Mouse (Mus musculus) midbrain, embryonic 16.5 days (tissue): ENCODE results near the gene Rhobtb1. TPM values are rescaled to one million over a fixed set of nuclear protein-coding genes. Genes with fewer than 3 reads are reported as not detected.

Source experiments
- ATAC-seq: fragments of 200-750 bp; cut with Nextera tagmentation; 2 replicates; pipeline ENCODE4 v1.8.0; 2017; ENCODE audit warnings: moderate TSS enrichment
- H3K27ac ChIP-seq: fragments of 300-500 bp; sonication (generic); 2 replicates; pipeline ENCODE4 v1.5.1; 2014; ENCODE audit warnings: mild to moderate bottlenecking, low read length, mixed read lengths
- H3K27me3 ChIP-seq: fragments of 300-500 bp; sonication (generic); 2 replicates; pipeline ENCODE4 v1.6.1; 2014; ENCODE audit warnings: low read depth, low read length, mixed read lengths; ENCODE audit not compliant: control insufficient read depth, insufficient read depth
- H3K36me3 ChIP-seq: fragments of 300-500 bp; sonication (generic); 2 replicates; pipeline ENCODE4 v1.6.1; 2014; ENCODE audit warnings: mild to moderate bottlenecking, low read length, moderate library complexity, mixed read lengths; ENCODE audit not compliant: control insufficient read depth, insufficient read depth
- H3K4me1 ChIP-seq: fragments of 300-500 bp; sonication (generic); 2 replicates; pipeline ENCODE4 v1.6.1; 2014; ENCODE audit warnings: mild to moderate bottlenecking, low read length, mixed read lengths; ENCODE audit not compliant: control insufficient read depth, insufficient read depth
- H3K4me2 ChIP-seq: fragments of 300-500 bp; sonication (generic); 2 replicates; pipeline ENCODE4 v1.6.1; 2014; ENCODE audit warnings: mild to moderate bottlenecking, low read length, mixed read lengths
- H3K4me3 ChIP-seq: fragments of 300-500 bp; sonication (generic); 2 replicates; pipeline ENCODE4 v1.5.1; 2014; ENCODE audit warnings: low read depth, mild to moderate bottlenecking, low read length, moderate library complexity, mixed read lengths
- H3K9ac ChIP-seq: fragments of 300-500 bp; sonication (generic); 2 replicates; pipeline ENCODE4 v1.6.1; 2014; ENCODE audit warnings: low read depth, low read length, mixed read lengths
- H3K9me3 ChIP-seq: fragments of 300-500 bp; sonication (generic); replicated peaks from 2 replicates; pipeline ENCODE4 v1.6.1; 2014; ENCODE audit warnings: mild to moderate bottlenecking, low read length, mixed read lengths; ENCODE audit not compliant: control insufficient read depth, poor library complexity, severe bottlenecking
- WGBS: fragments of 180-500 bp; shearing (Covaris S2); extraction: QIAGEN DNeasy Blood & Tissue Kit; methylation state at CpG from one replicate; pipeline ENCODE4 v1.1.7; 2014; 5-methylcytosine and 5-hydroxymethylcytosine counted together
- polyA plus RNA-seq: library from polyadenylated mRNA; unstranded; fragments of >200 nt; fragmentation: Nextera tagmentation; extraction: Ambion mirVana; gene quantifications from 2 replicates; pipeline ENCODE4 v1.2.1, GENCODE M21; 2015

The Rhobtb1 gene
- polyA plus RNA-seq, 1 experiment from 2014 or later: 16.9 TPM

DNA sequence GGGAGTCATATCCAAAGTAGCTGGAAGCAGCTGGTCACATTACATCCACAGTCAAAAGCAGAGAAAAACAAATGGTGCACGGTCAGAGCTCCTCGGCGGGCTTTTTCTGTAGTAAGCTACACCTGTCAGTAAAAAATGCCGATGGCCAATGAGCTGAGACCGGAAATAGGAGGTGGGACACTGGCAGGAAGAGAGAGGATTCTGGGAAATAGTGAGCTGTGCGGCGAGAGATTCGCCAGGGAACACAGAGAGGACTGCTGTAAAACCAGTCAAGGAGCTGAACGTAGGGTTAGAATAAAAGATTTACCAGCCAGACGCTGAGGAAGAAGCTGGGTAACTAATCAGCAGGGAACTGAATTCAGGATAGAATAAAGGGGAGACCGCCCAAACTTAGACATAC, 167.3 kb downstream of the Rhobtb1 start:
- H3K9me3 ChIP-seq: 0 out of 2 replicates have a peak, but pooled peaks cover 5% of the 10 kb centered on the region
- WGBS: 89% methylated on average over 11 of the region's 11 CpGs

DNA sequence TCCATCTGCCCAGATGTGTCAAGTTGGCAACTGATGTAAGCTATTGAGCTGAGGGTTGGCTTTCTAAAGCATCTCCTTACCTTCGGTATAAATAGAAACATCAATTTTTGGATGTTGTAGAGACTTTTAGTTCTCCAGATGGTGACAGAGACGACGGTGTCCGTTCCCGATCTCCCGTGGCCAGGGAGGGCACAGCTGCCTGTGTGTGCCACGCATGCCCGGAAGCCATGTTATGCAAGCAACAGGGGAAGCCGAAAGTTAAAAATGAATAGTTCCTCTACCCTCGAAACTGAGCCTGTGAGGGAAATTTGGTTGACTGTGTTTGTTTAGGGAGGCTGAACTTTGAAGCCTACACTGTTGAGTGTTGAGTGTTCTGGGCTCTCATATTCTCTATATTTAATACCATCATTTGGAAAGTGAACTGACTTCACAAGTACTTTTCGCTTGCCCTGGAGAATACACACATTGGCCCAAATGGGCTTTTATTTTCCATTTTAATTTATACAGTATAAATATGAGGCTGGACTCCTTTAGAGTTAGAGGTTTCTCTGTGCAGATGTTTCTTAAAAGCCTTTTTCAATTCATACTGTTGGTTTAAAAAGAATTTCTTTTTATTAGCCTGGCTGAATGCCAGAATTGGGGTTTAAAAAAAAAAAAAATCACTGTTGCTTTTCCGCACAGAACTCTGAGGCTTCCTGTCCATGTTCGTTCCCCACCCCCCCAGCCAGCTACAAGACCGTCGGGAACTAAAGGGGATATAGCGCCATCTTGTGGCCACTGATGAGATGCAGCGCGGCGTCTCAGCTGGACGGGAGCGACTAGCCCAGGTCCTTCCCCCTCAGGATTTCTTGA, 169.7 kb downstream of the Rhobtb1 start:
- Histone ChIP-seq H3K4me1 (no peaks in the 10 kb centered on the region), H3K9me3 (0 out of 2 replicates have a peak, but pooled peaks cover 5% of the 10 kb centered on the region), H3K9ac (no peak overlapping the region), H3K27me3 (no peaks in the 10 kb centered on the region), H3K4me3 (no peak overlapping the region), H3K4me2 (peak overlapping the region; percentile 26), H3K36me3 (no peaks in the 10 kb centered on the region), H3K27ac (0 out of 2 replicates have a peak overlapping the region, but pooled peaks have one; percentile 32)
- peak; percentile 85; the same call in 1 of the 2 replicates for ATAC-seq
- 47% methylated on average over 21 of the region's 21 CpGs for WGBS

More for the DNA sequence above, 167.3 kb downstream of the Rhobtb1 start:
- Histone ChIP-seq H3K4me3 (no peak overlapping the region), H3K9ac (no peak overlapping the region), H3K27ac (no peak overlapping the region), H3K4me2 (no peak overlapping the region), H3K4me1 (no peaks in the 10 kb centered on the region), H3K27me3 (no peaks in the 10 kb centered on the region), H3K36me3 (no peaks in the 10 kb centered on the region)
- ATAC-seq: no peak

DNA sequence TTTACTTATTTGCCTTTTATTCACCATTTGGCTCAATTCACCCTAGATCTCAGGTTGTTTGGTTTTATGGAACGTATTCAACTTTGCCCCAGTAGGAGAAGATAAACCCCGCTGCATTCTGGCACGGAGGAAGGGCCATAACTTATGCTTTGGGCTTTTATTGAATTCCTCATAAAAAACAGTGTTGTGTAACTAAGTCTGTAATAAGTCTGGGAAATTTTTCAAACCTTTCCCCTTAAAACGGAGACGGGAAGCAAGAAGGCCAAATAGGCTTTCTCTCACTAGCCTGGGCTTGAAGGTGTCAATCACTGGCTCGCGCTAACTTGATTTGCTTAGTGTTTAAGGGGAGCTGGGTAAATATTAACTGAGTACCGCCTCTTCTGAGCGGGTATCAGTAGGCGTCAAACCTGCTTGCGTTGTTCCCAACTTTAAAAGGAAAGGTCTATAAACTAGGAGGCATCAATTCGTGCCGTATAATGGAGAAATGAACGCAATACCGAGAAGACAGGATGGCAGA, 170.3 kb downstream of the Rhobtb1 start:
- ATAC-seq: peak; percentile 22; the same call in 1 of the 2 replicates
- H3K9me3 ChIP-seq: 0 out of 2 replicates have a peak, but pooled peaks cover 5% of the 10 kb centered on the region
- H3K4me2 ChIP-seq: peak overlapping the region; percentile 26
- WGBS: 55% methylated on average over 15 of the region's 15 CpGs
- no peaks in the 10 kb centered on the region for H3K36me3 ChIP-seq
- H3K4me1 ChIP-seq: no peaks in the 10 kb centered on the region
- H3K27me3 ChIP-seq: no peaks in the 10 kb centered on the region
- no peak overlapping the region for H3K9ac ChIP-seq
- H3K27ac ChIP-seq: no peak overlapping the region
- no peak overlapping the region for H3K4me3 ChIP-seq

DNA sequence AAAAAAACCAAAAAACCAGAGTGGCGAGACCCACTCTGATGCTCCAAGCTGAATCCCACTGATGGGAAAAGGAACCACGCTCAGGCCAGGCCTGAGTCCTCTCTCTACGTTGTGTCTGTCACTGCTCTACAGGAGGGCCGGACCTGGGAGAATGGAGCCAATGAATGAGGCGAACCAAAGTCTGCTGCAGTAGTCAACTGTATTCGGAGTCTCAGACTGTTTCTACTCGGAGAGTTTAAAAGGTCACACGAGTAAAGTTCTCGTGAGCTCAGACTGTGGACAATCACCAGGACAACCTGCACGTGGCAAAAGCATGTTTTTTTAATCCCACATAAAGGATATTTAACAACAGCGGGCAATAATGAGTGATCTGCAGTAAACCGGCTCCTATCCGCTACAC, 172.8 kb downstream of the Rhobtb1 start:
- peaks cover 2% of the 10 kb centered on the region; the same call in 1 of the 2 replicates for H3K4me1 ChIP-seq
- no peaks in the 10 kb centered on the region for H3K27me3 ChIP-seq
- no peak overlapping the region for H3K4me3 ChIP-seq
- H3K9ac ChIP-seq: no peak overlapping the region
- 0 out of 2 replicates have a peak, but pooled peaks cover under 1% of the 10 kb centered on the region for H3K9me3 ChIP-seq
- WGBS: 81% methylated on average over 13 of the region's 13 CpGs
- H3K4me2 ChIP-seq: no peak overlapping the region
- no peaks in the 10 kb centered on the region for H3K36me3 ChIP-seq
- H3K27ac ChIP-seq: no peak overlapping the region
- ATAC-seq: no peak

DNA sequence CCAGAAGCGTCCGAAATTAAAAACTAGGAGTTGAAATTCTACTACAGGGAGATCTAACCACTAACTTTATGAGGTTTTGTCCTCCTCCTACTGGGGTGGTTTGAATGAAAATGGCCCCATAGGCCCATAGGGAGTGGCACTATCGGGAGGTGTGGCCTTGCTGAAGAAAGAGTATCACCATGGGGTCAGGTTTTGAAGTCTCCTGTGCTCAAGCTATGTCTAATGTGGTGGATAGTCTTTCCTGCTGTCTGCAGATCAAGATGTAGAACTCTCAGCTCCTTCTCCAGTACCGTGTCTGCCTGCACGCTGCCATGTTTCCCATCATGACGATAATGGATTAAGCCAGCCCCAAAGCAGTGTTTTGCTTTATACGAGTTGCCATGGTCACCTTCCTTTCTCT, 173.6 kb downstream of the Rhobtb1 start:
- ATAC-seq: no peak
- Histone ChIP-seq H3K4me2 (no peak overlapping the region), H3K9me3 (no peaks in the 10 kb centered on the region), H3K9ac (no peak overlapping the region), H3K4me1 (peaks cover 3% of the 10 kb centered on the region; the same call in 1 of the 2 replicates), H3K27me3 (no peaks in the 10 kb centered on the region), H3K36me3 (no peaks in the 10 kb centered on the region), H3K4me3 (no peak overlapping the region), H3K27ac (no peak overlapping the region)
- 86% methylated on average over 7 of the region's 7 CpGs for WGBS

DNA sequence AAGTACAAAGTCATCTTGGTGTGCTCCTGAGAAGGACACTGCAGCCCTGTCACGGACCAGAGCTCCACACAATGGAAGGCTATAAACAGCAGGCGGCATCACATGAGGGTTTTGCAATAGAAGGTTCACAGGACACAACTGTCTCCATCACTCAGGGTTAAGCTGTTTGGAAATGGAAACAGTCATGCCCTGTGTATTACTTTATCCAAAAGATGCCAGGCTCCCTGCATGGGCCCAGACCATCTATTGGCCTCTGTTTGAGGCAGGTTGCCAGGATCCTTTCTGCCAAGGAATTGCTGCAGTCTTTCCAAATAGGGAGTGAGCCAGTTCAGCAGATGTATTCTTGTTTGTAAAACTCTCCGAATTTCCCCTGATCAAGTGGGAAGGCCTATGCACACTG, 175.2 kb downstream of the Rhobtb1 start:
- Histone ChIP-seq H3K27me3 (no peaks in the 10 kb centered on the region), H3K4me1 (peaks cover 3% of the 10 kb centered on the region; the same call in 1 of the 2 replicates)
- ATAC-seq: 0 out of 2 replicates have a peak, but pooled peaks have one; percentile 41

DNA sequence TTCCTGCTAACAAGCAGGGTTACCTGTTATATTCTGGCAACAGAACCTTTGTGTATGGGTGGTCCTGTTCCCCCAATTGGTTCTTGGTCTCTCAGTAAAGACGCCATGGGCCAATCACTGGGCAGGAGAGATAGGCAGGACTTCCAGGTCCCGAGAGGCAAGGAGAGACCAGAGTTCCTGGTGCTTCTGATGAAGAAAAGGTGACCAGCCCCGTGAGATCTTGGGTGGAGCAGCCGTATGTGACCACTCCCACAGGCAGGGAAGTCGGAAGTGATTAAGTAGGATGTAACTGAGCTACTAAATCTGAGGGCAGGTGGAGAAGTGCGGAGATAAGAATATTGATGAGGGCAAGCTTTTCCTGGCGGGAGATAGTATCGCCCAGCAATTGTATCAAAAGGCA, 176.1 kb downstream of the Rhobtb1 start:
- ATAC-seq: no peak
- Histone ChIP-seq H3K27ac (no peak overlapping the region), H3K27me3 (no peaks in the 10 kb centered on the region), H3K9ac (no peak overlapping the region), H3K36me3 (no peaks in the 10 kb centered on the region), H3K4me2 (no peak overlapping the region), H3K9me3 (no peaks in the 10 kb centered on the region), H3K4me1 (peaks cover 3% of the 10 kb centered on the region; the same call in 1 of the 2 replicates), H3K4me3 (no peak overlapping the region)
- WGBS: 67% methylated on average over 8 of the region's 8 CpGs

More for the DNA sequence above, 175.2 kb downstream of the Rhobtb1 start:
- 82% methylated on average over 3 of the region's 3 CpGs for WGBS
- Histone ChIP-seq H3K9ac (no peak overlapping the region), H3K9me3 (no peaks in the 10 kb centered on the region), H3K4me3 (no peak overlapping the region), H3K36me3 (no peaks in the 10 kb centered on the region), H3K27ac (no peak overlapping the region), H3K4me2 (no peak overlapping the region)

DNA sequence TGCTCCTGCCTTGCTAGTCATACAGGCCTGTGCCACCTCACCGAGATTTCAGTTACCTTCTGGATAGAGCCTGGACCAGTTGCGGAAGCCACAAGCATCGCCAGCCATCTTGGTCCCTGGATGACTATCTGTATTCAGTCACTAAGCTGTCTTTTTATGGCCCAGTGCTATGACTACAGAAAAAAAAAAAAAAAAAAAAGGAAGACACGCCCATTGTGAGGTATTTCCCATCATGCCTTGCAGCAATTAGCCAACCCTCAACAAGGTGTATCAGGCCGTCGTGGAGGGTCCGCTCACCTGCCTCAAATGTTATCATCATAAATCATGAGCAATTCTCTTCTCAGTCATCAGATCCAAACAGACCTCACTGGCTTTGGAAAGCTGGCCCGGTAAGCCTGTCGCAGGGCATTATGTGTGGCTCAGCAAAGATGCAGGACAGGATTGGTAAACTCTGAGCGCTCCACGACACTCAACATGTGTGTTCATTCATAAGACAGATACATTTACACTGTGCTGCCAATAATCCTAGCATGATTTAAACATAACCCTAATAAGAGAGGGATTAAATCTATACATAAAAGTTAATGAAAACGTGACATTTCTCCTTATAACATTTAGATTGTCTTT, 176.9 kb downstream of the Rhobtb1 start:
- peak; percentile 26; the same call in 1 of the 2 replicates for ATAC-seq
- Histone ChIP-seq H3K4me3 (no peak overlapping the region), H3K9me3 (no peaks in the 10 kb centered on the region), H3K36me3 (no peaks in the 10 kb centered on the region), H3K9ac (no peak overlapping the region), H3K27me3 (no peaks in the 10 kb centered on the region), H3K27ac (0 out of 2 replicates have a peak overlapping the region, but pooled peaks have one; percentile 4), H3K4me2 (no peak overlapping the region), H3K4me1 (peaks cover 3% of the 10 kb centered on the region; the same call in 1 of the 2 replicates)
- WGBS: 79% methylated on average over 12 of the region's 12 CpGs
